Mouse (Mus musculus) left cerebral cortex, postnatal 4 days (tissue): ENCODE results near the gene Cacna2d2. TPM values are rescaled to one million over a fixed set of nuclear protein-coding genes. Genes with fewer than 3 reads are reported as not detected.

ENCODE experiments used
- DNase-seq: peaks from one replicate; pipeline ENCODE4 v3.0.0-alpha.2; 2022
- intact Hi-C: fragments of 180-260 bp; cut with DNase I; formaldehyde crosslinking; loops from one replicate; pipeline ENCODE4 v1.15.1; 2025
- total RNA-seq, 2 experiments: library from RNA; stranded (reverse); gene quantifications; 2 replicates each; pipeline ENCODE4 v1.2.3; 2021

The Cacna2d2 gene
- total RNA-seq, 2 experiments from 2014 or later, result 31.9 to 50.0 TPM

DNA sequence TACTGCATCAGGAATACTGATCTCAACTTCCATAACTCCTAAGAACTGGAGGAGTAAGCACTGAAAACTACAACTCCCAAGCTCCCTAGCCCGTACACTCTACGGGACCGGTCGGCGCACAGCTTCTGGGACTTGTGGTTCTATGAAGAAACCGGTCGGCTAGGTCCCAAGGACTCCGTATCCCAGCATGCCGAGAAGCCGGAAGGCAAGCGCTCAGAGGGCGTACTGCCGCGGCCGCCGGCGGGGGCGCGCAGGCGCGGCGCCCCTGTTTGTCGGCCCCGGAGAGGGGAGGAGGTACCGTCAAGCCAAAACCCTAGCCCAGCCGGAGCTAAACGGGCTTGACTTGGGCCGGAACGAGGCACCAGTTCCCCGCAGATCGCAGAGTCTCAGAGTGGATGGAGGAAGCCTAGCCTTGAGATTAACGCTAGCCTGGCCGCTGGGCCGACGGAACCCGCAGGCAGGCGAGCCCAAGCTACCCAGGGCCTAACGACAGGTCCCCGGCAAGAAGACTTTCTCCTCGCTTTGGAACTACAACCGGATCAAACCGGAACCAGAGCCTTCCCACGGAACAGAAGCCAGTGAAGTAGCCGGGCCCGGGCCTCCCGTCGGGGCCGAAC is 134.5 kb downstream of the Cacna2d2 start, which contains the start of gene Tmem115:
Gene Tmem115, plus strand, starts transcription at position 155 of the 617 bp plus-strand sequence.
- intact Hi-C loops, result no loop called here
- DNase-seq, result peak; percentile 94

DNA sequence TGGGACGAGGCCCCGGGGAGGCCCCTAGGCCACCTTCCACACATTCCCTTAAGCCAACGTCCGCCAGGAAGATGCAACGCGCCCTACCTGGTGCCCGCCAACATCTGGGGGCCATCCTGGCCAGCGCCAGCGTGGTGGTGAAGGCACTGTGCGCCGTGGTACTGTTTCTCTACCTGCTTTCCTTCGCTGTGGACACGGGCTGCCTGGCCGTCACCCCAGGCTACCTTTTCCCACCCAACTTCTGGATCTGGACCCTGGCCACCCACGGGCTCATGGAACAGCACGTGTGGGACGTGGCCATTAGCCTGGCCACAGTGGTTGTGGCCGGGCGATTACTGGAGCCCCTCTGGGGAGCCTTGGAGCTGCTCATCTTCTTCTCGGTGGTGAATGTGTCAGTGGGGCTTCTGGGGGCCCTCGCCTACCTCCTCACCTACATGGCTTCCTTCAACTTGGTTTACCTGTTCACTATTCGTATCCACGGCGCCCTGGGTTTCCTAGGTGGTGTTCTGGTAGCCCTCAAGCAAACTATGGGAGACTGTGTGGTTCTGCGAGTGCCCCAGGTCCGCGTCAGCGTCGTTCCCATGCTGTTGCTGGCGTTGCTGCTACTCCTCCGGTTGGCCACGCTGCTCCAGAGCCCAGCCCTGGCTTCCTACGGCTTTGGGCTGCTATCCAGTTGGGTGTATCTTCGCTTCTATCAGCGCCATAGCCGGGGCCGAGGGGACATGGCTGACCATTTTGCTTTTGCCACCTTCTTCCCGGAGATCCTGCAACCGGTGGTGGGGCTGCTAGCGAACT is 135.2 kb downstream of the Cacna2d2 start:
- no peak for DNase-seq
- intact Hi-C loops, result no loop called here

- peak; percentile 59 for DNase-seq
- intact Hi-C loops, result no loop called here
Measured at GRCm38 (mm10) chr9:107538231-107538630, 138.8 kb downstream of the Cacna2d2 start.

- DNase-seq, result no peak
- intact Hi-C loops, result no loop called here
Measured at GRCm38 (mm10) chr9:107538711-107539110, 139.3 kb downstream of the Cacna2d2 start.

DNA sequence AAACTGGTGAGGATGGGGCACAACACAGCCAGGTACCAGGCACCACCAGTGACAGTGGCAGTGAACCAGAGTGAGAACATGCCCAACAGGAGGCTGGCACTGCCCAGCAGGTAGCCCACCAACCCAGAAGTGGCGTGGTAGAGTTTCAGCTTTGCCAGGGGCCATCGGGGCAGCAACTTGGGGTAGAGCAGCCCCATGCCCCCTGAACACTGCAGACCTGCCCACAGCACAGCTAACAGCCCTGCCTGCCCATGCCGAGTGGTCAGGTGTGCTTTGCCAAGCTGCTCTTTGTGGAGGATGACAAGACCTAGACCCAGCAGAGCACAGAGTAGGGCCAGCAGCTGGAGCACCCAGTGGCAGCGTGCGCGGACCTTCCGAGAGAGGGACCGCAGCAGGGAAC is 140.5 kb downstream of the Cacna2d2 start:
- intact Hi-C loops, result no loop called here
- no peak for DNase-seq

- intact Hi-C loops, result no loop called here
- DNase-seq, result no peak
Measured at GRCm38 (mm10) chr9:107540420-107540819, 141.0 kb downstream of the Cacna2d2 start.

- intact Hi-C loops, result no loop called here
- no peak for DNase-seq
Measured at GRCm38 (mm10) chr9:107541005-107541404, 141.6 kb downstream of the Cacna2d2 start.

GRCm38 (mm10) chr9:107541474-107542351 is 142.3 kb downstream of the Cacna2d2 start, which contains the start of the genes Cyb561d2 and Nprl2:
Cyb561d2 (minus strand) TSS chr9:107542193.
Nprl2 (plus strand) TSS chr9:107542226.
- peak; percentile 96 for DNase-seq

GRCm38 (mm10) chr9:107542352-107542686 is 142.9 kb downstream of the Cacna2d2 start:
- intact Hi-C loops, result no loop called here
- no peak for DNase-seq

More at GRCm38 (mm10) chr9:107541474-107542351, 142.3 kb downstream of the Cacna2d2 start, which contains the start of the genes Cyb561d2 and Nprl2:
- intact Hi-C loops, result no loop called here

DNA sequence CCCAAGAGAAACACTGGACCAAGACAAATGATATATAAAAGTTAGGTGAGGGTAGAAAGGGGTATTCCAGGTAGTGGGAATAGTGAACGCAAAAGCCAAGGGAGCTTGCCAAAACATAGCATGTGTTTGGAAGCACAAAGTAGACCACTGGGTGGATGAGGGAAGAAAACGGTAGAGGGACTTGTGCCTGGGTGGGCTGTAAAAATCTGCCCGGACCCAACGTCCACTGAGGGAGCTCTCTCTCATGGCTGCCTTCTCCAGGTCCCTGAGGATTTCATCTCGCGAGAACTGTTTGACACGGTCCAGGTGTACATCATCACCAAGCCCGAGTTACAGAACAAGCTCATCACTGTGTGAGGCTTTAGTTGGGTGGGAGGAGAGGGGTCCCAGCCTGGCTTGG is 143.3 kb downstream of the Cacna2d2 start:
- intact Hi-C loops, result no loop called here
- DNase-seq, result no peak

- no peak for DNase-seq
- intact Hi-C loops, result no loop called here
Measured at GRCm38 (mm10) chr9:107543299-107543698, 143.9 kb downstream of the Cacna2d2 start.

GRCm38 (mm10) chr9:107544196-107544700 is 144.8 kb downstream of the Cacna2d2 start:
- DNase-seq, result no peak
- intact Hi-C loops, result no loop called here

- no peak for DNase-seq
- intact Hi-C loops, result no loop called here
Measured at GRCm38 (mm10) chr9:107544729-107545128, 145.3 kb downstream of the Cacna2d2 start.

- intact Hi-C loops, result no loop called here
- no peak for DNase-seq
Measured at GRCm38 (mm10) chr9:107545199-107545598, 145.8 kb downstream of the Cacna2d2 start.

DNA sequence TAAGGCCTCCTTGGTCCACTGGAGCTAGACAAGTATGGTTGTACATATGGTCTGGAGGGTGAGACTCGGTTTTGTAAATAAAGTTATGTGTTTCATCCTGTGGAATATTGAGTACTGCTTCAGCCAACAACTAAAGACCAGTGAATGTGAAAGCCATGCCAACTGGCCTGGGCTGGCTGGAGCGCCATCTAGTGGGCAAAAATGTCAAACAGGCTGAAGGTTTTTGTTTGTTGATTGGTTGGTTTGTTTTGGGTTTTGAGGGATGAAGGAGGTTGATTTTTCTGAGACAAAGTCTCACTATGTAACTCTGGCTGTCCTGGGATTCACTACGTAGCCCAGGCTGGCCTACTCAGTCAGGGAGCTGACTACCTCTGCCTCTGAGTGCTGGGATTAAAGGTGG is 146.2 kb downstream of the Cacna2d2 start:
- intact Hi-C loops, result no loop called here
- DNase-seq, result peak; percentile 78

- intact Hi-C loops, result no loop called here
- peak; percentile 85 for DNase-seq
Measured at GRCm38 (mm10) chr9:107547026-107547425, 147.6 kb downstream of the Cacna2d2 start, which contains the start of gene Zmynd10. Zmynd10 (plus strand) TSS chr9:107547298.

DNA sequence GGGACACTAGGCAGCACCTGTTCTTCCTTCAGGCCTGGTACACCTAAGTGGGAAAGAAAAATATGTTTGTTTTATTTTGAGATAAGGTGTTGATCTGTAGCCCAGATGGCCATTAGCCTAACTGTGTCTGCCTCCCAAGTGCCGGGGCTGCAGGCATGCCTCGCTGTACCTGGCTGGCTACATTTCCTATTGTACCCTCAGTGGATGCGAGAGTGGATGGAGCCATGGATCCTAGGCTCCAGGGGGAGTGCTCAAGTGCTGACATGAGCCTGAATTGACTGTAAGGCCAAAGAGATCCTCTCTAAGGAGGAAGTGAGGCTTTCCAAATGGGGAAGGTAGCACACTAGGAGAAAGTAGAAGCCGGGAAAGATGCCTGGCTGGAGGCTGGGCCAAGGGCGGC is 148.5 kb downstream of the Cacna2d2 start:
- intact Hi-C loops, result no loop called here
- DNase-seq, result no peak

DNA sequence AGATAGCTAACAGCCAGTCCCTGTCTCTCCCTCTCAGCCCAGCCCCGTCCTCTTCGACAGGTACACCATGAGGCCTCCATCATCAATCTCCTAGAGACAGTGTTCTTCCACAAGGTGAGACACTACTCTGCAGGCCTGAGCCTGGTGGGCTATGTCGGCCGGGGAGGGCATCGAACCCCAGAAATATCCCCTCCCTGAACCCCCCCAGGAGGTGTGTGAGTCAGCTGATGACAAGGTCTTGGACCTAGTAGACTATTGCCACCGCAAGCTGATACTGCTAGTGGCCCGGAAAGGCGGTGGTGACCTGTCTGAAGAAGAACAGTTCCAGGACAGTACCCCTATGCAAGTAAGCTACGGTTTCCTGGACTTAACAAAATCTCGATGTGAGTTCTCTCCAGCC is 149.4 kb downstream of the Cacna2d2 start:
- intact Hi-C loops, result no loop called here
- no peak for DNase-seq

DNA sequence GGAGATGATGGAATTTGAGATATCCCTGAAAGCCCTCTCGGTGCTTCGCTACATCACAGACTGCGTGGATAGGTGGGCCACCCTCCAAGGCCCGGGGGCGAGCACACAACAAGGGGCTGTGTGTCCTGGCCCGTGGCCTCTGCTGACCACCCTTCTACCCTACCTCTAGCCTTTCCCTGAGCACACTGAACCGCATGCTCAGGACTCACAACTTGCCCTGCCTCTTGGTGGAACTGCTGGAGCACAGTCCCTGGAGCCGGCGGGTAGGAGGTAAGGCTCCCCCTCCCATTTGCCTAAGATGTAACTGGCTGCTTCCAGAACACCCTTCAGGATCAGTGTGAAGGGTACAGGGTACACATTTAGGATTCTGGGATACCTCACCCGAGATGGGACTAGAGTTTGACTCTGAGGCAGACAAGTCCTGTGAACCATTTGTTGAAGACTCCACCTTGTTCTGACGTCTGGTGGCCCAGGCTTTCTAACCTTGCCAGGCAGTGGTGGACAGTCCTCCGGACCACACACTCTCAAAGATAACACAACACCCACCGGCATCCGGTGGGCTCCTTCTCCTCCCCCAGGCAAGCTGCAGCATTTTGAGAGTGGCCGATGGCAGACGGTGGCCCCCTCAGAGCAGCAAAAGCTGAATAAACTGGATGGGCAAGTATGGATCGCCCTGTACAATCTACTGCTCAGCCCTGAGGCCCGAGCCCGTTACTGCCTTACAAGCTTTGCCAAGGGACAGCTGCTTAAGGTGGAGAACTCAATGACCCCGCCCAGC is 150.1 kb downstream of the Cacna2d2 start:
- intact Hi-C loops, result no loop called here
- DNase-seq, result no peak

DNA sequence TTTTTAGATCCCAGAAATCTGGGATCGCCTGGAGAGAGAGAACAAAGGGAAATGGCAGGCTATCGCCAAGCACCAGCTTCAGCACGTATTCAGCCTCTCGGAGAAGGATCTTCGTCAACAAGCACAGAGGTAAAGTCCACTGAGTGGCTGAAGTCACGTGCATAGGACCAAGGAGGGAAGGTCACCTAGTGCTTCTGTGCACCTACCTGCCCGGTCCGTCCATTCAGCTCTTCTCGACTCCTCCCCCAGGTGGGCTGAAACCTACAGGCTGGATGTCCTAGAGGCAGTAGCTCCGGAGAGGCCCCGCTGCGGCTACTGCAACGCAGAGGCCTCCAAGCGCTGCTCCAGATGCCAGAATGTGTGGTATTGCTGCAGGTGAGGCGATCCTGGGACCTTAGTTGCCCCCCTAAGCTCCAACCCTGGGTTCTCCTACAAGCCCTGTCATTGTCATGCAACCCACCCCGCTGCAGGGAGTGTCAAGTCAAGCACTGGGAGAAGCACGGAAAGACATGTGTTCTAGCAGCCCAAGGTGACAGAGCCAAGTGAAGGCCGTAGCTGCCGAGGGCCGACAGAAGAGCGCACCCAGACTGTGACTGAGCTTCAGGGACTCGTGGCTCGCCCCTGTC is 151.2 kb downstream of the Cacna2d2 start:
- intact Hi-C loops, result no loop called here
- DNase-seq, result no peak
